Mouse (Mus musculus) inflammation-experienced regulatory T-cells, adult 6 months (primary cell): Measurements from ENCODE around the gene Tmod4. TPM values are rescaled to one million over a fixed set of nuclear protein-coding genes. Genes with fewer than 3 reads are reported as not detected.

Source experiments
- ATAC-seq: one replicate; pipeline ENCODE4 v1.8.0; 2017
- polyA plus RNA-seq, 3 experiments: library from polyadenylated mRNA; unstranded; fragments of 100-300 nt; shearing (Covaris generic); gene quantifications; one replicate each; pipeline ENCODE4 v1.2.1; 2017

Gene Tmod4
- polyA plus RNA-seq, 3 experiments from 2014 or later = 1.8 to 2.5 (median 2.1) TPM

DNA sequence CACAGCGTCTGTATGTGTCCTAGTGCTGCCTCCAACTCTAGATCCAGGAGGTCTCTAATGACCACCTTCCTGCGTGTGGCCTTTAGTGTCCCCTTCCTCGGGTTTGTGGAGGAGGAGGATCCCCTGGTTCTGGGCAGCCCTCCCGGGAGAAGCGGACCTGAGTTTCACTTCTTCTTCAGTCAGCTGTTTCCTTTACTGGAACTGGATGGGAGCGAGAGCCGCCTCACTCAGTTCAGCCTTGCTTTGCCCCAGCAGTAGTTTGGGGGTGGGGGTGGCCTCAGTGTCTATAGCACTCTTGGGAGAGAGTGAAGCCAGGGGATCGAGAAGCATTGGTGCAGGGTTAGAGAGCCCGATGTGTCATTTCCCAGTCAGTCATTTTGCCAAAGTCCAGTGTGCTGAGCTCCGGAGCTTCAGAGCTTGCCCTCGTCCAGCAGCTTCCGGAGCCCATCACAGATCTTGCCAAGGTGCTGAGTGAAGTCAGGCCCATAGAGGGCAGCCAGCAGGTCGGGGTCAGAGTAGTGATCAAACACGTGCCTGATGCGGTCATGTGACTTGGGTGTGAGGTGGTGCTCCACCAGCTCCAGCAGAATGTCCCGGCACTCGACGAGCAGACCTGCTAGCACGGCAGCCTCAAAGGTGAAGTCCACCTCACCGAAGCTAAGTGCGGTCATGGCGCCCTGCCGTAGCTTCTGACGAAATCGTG, 15.5 kb downstream of the Tmod4 start:
- ATAC-seq = no peak

DNA sequence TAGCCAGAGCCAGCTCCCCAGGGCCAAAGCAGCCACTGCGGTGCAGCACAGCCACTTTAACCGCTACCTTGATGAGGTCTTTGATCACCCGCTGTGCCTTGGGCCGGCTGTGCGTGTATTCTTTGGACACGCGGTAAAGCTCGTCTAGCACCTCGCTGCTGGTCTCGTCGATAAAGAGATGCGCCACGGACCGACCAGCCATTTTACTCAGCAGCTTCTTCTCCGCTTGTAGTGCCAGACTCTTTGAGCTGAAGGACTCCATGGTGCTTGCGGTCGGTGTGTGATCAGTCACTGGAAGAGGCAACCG, 16.0 kb downstream of the Tmod4 start:
- no peak for ATAC-seq

DNA sequence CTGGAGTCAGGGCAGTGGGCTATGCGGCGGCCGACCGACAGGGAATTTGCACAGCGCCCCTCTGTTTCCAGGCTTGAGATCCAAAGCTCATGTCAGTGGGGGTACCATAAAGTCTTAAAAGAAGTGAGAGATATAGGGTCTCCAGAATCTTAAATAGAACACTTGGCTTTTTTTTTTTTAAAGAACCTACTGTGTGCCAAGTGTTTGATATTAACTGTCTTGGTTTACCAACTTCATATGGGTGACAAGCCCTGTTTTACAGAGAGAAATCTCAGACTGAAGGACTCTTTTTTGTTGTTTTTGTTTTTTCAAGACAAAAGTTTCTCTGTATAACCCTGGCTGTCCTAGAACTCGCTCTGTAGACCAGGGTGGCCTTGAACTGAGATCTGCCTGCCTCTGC, 16.5 kb downstream of the Tmod4 start:
- ATAC-seq = no peak

DNA sequence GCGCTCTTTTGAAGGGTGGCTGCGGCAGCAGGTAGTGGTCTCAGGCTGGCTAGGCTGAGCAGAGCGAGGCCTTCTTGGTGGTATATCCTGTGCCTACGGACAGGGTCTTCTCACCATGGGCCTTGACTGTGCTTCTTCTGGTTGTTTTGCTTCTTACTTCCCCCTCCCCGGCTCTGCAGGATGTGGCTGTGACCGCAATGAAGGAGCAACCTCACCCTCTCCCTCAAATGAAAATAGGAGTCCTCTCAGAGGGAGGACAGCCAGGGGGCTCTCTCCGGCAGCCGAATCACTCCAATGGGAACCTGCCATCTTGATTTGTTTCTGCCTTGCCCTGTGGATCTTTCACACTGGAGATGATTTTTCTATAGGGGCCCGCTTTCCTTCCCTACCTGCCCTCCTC, 17.2 kb downstream of the Tmod4 start:
- ATAC-seq = peak; percentile 93

DNA sequence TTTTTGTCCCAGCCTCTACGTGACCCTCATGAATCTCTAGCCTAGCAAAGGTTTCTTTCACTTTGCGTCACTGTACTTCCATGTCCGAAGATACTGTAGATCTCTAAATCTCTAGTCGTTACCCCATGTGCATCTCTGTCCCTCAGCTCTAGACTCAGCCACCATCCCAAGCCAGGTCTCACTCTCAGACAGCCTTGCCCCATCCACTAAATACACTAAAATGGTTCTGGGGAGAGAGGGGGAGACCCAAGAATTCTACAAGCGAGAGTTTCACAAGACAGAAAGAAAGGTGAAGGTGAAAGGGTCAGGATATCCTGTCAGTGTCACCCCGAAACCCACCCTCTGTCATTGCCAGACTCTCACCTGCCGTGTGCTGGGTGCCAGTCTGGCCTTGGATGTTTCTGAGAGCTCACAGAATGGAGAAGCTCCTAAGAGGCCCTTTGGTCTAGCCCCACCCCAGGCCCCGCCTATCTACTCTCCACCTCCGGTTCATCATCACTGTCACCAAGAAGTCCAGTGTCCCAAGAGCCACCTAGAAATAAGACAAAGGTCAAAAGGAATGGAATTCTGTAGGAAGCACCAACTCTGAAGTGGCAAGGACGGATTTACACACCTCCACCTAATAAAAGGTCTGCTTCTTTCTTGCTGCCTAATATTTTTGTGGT, 17.8 kb downstream of the Tmod4 start, which contains the start of gene Tnfaip8l2:
Gene Tnfaip8l2 (minus strand): TSS at position 409 of the 665 bp plus-strand sequence.
- peak; percentile 39 for ATAC-seq

DNA sequence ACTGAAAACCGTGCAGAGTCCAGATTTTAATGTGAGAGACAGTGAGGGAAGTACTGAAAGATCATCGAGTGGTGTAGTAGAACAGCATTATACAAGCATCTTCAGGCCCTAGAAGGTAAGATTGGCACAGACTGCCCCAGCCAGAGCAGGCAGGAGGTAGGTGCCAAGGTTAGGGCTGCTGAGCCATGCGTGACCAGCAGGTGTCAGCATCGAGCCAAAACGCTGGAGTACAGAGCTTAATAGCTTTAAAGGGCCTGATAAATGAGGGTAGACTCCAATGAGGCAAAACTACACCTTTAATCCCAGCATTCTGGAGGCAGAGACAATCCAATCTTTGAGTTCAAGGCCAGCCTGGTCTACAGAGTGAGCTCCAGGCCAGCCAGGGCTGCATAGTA, 18.3 kb downstream of the Tmod4 start:
- ATAC-seq = peak; percentile 63

DNA sequence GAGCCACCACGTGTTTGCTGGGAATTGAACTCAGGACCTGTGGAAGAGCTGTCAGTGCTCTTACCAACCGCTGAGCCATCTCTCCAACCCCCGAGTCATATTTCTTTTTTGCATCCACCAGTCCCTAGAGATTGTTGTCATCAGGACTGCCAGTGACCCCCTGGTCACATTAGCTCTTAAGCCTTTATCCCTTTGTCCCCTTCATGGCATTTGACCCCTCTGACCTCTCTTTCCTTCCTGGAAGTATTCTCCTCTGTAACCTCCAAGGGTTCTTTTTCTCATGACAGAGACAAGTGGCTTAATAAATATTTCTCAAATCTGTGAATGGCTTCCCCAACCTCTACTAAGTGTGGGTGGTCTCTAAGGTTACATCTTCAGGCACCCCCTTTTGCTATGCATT, 23.6 kb downstream of the Tmod4 start:
- no peak for ATAC-seq

DNA sequence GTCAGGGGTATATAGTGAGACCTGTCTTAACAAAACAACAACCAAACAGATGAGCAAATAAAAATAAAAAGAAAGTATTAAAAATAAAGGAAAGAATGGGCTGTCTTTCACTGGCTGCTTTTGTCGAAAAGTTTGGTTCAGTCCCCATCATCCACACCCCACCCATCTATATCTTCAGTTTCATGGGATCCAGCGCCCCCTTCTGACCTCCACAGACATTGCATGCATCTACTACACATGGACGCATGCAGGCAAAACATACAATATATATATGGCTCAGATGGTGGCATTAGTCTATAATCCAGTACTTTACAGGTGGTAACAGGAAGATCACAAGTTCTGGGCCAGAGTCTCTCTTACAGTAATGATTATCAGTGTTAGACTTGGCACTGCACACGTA, 29.6 kb downstream of the Tmod4 start:
- ATAC-seq = peak; percentile 77

DNA sequence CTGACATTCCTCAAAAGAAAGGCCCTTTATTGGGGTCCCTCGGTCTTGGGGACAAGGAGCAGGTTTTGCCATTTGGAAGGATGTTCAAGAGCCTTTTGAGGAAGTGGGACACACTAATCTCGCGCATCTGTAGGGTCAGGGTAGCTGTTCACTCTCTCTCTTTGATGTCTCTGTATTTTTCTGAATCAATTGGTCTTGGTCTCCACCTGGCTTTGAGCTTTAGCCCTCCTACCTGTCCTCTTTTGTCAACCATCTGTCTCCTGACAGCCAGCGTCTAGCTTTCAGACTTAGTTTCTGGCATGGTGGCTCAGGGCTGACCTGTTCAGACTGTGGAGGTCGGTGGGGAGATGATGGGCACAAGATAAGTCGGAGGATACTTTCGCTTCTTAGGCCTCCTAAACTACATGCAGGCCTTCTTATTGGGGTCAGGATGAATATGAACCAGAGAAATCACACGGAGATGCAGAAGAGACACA, 35.3 kb downstream of the Tmod4 start:
- no peak for ATAC-seq

DNA sequence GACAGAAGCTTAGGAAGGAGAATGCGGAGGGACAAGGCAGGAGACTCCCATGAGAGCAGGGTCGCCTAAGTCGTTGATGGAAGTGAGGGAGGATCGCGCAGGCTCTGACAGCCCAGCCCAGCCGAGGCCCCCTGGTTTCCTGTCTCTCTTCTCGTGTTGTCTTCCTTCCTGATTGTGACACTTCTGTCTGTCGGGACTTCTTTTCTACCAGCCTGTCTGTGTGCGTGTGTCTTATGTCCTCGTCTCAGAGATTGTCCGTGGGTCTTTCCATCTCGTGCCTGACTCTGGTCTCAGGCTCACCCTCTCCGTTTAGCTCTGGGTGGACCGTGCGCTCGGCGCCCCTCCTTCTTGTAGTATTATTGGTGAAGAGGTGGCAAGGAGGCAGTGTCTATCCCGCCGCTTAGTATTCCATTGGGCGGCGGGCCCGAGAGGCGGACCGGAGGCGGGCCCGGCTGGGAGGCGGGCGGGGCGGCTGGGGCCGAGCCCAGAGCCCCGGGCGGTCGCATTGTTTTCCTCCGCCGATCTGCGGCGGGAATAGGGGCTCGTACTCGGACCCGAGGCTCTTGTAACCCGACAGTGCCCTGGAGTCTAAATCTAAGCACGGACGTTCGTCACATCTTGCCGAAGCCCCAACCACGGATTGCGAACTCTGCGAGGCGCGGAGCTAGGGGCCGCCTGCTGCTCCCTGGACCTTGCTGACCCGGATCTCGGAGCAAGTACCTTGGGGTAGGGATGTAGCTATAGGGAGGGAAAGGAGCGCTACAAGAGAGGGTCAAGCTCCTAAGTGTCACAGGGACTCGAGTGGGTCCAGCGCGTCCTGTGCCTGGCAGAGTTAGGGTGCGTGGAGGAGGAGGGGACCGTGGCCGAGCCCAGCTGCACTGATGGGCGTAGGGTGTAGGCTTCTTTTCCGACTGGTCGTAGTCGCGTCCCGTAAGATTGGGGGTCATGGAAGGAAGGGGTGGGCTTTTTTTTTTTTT, 36.0 kb downstream of the Tmod4 start, which contains the start of gene Sema6c:
Gene Sema6c (plus strand): TSS at position 471 of the 977 bp plus-strand sequence.
- ATAC-seq = peak; percentile 99

DNA sequence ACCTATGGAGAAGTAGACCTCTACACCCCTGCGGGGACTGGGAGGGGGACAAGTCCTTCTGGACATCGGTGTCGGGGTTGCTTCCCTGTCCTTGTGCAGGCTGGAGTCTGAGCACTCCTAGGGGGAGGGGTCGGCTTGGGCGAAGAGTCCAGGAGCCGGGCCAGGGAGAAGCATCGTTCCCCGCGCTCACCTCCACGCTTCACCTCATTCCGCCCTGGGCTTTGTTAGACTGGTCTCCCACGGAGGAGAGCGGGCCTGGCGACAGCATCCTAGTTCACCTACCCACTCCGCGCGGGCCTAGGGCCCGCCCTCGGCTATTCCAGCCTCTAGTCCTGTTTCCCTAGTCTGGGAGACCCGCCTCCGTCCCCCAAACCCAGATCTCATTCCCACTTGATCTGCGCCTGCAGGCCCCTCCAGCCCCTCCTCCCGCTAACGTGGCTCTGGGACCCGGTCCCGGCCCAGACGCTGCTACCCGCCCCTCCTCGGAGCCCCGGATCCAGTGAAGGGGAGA, 36.8 kb downstream of the Tmod4 start:
- ATAC-seq = no peak

DNA sequence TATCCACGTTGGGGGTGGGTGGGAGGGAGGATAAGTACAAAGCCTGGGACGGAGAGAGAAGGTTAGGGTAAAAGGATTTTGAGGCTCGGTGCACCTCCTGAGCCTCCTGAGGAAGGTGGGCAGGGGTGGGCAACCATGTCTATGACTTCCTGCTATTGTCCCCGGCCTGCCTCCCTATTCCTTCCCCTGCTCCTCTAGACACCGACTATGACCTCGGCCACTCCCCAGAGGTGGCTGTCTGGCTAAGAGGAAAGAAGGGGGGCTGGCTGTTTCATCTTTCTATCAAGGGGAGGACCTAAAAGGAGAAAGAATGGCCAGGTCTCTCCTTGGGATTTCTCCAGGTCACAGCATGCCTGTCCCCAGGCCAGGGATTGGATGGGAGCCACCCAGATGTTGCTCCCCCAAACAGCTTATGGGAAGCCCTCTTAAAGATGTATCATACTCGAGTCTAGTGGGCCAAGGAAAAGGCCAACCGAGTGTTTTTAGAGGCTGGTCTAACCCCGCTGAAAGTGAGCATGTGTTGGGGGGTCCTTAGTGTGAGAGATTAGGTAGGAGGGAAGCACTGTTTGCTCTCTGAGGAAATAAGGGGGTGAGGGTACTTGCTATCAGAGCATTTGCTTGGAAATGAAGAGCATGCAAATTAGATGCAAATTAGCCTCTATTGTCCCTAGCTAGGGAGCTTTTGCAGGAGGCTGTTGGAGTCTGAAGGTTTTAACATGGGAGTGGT, 37.5 kb downstream of the Tmod4 start:
- ATAC-seq = no peak

DNA sequence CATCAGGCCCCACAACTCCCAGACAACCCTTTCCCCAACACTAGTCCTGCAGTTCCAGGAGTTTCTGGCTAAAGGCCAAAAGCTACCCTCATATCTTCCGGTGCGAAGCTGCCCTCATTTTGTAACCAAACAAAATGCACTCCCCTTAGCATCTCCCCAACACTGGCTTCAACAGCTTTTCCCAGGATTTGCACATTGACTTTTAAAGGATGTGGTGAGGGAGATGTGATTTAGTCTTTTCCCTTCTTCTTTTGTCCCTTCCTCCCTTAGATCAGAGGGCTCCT, 38.0 kb downstream of the Tmod4 start:
- no peak for ATAC-seq

DNA sequence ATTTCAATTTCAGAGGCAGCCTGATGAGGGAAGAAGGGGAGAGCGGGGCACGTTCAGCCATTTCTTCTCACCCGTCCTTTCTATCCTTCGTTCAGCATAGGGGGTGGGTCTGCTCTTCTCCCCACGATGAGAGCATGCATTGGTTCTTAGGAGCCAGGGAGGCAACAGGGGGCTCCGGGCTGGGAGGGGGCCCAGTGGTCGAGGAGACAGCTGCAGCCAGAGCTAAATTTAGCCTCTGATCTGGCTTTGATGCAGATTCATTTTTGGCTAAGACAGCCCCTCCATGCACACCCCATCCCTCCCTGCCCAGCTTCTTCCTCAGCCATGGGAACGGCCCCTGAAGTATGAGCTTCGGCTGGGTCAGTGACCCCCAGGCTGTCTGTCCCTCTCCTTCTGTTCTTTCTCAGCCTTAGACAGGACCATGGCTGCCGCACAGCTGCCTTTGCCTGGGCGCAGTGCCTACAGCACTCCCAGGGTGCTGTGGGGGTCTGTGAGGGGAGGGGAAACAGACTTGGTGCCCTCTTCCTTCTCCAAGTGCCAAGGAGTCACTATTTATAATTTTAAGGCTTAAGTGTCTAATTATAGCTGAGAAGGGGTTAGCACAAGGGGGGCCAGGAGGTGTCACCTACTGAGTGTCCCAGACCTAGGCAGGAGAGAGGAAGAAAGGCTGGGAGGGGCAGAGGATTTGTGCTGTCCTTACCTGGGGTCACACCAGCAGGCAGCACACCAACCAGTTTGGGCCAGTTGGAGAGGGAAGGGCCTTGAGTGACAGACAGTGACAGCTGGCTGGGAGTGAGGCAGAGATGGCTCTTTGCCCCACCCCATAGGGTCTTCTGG, 39.4 kb downstream of the Tmod4 start:
- no peak for ATAC-seq

DNA sequence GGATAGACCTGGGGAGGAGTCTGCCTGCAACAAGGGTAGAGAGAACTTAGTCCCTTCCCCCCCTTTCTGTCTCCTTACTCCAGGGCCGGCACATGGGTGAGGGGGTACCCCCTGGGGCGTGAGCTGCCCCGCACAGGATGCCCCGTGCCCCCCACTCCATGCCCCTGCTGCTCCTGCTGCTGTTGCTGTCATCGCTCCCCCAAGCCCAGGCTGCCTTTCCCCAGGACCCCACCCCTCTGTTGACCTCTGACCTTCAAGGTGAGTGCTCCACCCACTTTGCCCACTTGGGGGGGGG, 39.9 kb downstream of the Tmod4 start:
- ATAC-seq = no peak

DNA sequence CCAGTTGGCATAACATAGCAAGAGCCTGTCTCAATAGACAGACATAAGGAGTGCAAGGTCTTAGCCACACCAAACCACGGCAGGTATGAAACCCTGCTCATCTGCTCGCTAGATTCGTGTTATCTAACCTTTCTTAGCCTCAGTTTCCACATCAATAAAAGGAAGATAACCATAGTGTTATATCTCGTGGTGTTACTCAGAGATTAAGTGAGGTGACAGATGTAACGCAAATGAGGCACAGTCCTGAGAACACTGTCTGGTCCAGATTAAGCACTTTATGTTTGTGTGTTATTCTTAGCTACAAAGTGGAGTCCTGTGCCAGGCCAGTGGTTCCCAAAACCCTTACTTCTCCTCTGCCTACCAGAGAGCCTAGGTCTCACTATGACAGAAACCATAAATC, 40.6 kb downstream of the Tmod4 start:
- ATAC-seq = no peak

DNA sequence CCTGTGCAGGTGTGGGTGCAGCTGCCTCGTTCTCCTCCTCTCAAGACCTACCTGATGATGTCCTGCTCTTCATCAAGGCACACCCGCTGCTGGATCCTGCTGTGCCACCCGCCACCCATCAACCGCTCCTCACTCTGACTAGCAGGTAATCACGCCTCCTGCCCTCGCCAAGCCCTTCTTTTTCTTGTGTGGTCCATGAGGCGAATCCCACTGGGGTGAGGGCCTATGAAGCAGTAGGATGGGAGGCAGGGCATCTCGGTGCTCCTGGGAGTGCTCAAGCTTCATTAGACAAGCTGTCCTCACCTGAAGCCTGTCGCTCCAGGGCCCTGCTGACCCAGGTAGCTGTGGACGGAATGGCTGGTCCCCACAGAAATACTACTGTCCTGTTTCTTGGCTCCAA, 45.7 kb downstream of the Tmod4 start:
- ATAC-seq = no peak

DNA sequence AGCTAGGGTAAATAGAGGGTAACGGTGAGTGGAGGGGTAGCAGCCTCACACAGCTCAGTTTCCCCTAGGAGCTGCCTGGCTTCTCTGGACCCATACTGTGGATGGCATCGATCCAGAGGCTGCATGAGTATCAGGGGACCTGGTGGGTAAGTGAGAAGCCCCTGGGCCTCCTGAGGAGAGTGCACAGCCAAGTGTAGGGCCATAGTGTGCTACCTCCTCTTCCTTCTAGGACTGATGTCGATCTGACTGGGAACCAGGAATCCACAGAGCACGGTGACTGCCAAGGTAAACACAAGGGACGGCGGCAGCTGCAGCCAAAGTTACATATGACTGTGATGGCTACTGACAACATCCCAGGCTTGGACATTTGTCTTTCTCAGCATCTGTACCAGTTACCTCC, 46.8 kb downstream of the Tmod4 start:
- no peak for ATAC-seq

DNA sequence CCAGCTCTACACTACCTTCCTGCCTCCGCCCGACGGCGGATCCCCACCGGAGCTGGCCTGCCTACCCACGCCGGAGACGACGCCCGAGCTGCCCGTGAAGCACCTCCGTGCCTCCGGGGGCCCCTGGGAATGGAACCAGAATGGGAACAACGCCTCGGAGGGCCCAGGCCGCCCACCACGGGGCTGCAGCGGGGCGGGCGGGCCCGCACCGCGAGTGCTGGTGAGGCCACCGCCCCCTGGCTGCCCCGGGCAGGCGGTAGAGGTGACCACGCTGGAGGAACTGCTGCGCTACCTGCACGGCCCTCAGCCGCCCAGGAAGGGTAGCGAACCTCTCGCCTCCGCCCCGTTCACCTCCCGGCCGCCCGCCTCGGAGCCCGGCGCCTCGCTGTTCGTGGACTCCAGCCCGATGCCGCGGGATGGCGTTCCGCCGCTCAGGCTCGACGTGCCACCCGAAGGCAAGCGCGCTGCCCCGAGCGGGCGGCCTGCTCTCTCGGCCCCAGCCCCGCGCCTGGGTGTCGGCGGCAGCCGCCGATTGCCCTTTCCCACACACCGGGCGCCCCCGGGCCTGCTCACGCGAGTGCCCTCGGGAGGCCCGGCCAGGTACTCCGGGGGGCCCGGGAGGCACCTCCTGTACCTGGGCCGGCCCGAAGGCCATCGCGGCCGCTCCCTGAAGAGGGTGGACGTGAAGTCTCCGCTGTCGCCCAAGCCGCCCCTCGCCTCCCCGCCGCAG, 48.4 kb downstream of the Tmod4 start:
- no peak for ATAC-seq

DNA sequence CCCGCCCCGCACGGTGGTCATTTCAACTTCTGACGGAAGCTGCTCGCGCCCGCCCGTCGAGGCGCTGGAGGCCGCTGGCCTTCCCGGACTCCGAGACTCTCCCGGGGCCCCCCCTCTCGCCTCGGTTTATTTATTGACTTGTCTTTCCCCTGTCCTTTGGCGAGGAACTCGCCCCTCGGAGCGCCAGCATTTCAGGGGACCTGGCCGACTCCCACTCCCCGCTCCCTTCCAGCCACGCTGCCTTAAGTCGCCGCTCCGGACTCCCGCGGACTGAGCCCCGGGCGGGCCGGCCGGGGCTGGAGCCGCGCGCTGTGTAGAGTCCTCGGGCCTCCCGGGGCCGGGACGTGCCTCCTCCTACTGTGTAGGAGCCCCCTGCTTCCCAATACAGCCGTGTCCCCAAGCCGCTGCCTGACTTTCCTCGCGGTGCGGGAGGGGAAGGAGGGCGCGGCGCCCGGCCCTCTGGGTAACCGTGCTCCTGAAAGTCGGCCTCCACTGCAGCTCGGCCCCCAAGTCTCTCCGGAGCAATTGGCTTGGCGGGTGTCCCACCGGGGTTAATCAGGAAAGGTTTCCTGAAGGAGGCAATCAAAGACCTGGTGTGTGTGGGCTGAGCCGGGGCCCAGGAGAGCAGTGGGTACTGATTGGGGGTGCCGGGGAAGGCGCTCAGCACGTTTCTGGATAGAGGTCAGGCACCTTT, 49.1 kb downstream of the Tmod4 start:
- peak; percentile 47 for ATAC-seq
